Mouse (Mus musculus): ENCODE data around the gene Gm20532.

Gene Gm20532

GRCm38 (mm10) chr2:26621246-26621645, 34.8 kb downstream of the Gm20532 start:
- DNase-seq (ENCODE audit: low spot score): no peak

- DNase-seq (ENCODE audit: low spot score): no peak
Observed at GRCm38 (mm10) chr2:26622984-26623383, 36.5 kb downstream of the Gm20532 start.

- DNase-seq (ENCODE audit: low spot score): no peak
Observed at GRCm38 (mm10) chr2:26625419-26625818, 39.0 kb downstream of the Gm20532 start.

- DNase-seq (ENCODE audit: low spot score): peak; percentile 65
Observed at GRCm38 (mm10) chr2:26626081-26626480, 39.6 kb downstream of the Gm20532 start.

GRCm38 (mm10) chr2:26627921-26628739, 41.7 kb downstream of the Gm20532 start, which contains the start of gene Fam69b:
Gene Fam69b (plus strand): TSS chr2:26628457.
- DNase-seq (ENCODE audit: low spot score): peak; percentile 56

GRCm38 (mm10) chr2:26628792-26629437, 42.5 kb downstream of the Gm20532 start:
- DNase-seq (ENCODE audit: low spot score): no peak

- DNase-seq (ENCODE audit: low spot score): no peak
Observed at GRCm38 (mm10) chr2:26632541-26633395, 46.3 kb downstream of the Gm20532 start.

GRCm38 (mm10) chr2:26633953-26634530, 47.6 kb downstream of the Gm20532 start:
- no peak for DNase-seq (ENCODE audit: low spot score)

GRCm38 (mm10) chr2:26634629-26635488, 48.4 kb downstream of the Gm20532 start:
- peak; percentile 30 for DNase-seq (ENCODE audit: low spot score)

- no peak for DNase-seq (ENCODE audit: low spot score)
Observed at GRCm38 (mm10) chr2:26635489-26636324, 49.3 kb downstream of the Gm20532 start.

- no peak for DNase-seq (ENCODE audit: low spot score)
Observed at GRCm38 (mm10) chr2:26636325-26636635, 49.8 kb downstream of the Gm20532 start.

- DNase-seq (ENCODE audit: low spot score): no peak
Observed at GRCm38 (mm10) chr2:26637316-26637932, 51.0 kb downstream of the Gm20532 start.

- DNase-seq (ENCODE audit: low spot score): no peak
Observed at GRCm38 (mm10) chr2:26638039-26638438, 51.6 kb downstream of the Gm20532 start.

- DNase-seq (ENCODE audit: low spot score): no peak
Observed at GRCm38 (mm10) chr2:26638572-26638971, 52.1 kb downstream of the Gm20532 start.

GRCm38 (mm10) chr2:26639083-26639482, 52.6 kb downstream of the Gm20532 start:
- peak; percentile 72 for DNase-seq (ENCODE audit: low spot score)

GRCm38 (mm10) chr2:26639838-26640830, 53.7 kb downstream of the Gm20532 start:
- peak; percentile 95 for DNase-seq (ENCODE audit: low spot score)

- DNase-seq (ENCODE audit: low spot score): no peak
Observed at GRCm38 (mm10) chr2:26641006-26641647, 54.7 kb downstream of the Gm20532 start.

- peak; percentile 39 for DNase-seq (ENCODE audit: low spot score)
Observed at GRCm38 (mm10) chr2:26643942-26644341, 57.5 kb downstream of the Gm20532 start.

All from lung, postnatal 25 days (tissue).